8 mouse cellular contexts compared by ENCODE assay signal in genomic region chr11:50602356-50603081, GRCm38 (mm10). TPM values are rescaled to one million over a fixed set of nuclear protein-coding genes. Genes with fewer than 3 reads are reported as not detected.
DNase-seq lines count a peak whose midpoint lies in the region; ATAC-seq and TF ChIP-seq lines count a peak whose summit lies in the region.

No protein-coding gene starts in this region.

- DNase-seq in kidney, adult 2 months: peak; percentile 18
- DNase-seq in kidney, adult 8-10 months: no peak
- peak; percentile 36 for DNase-seq in brain, embryonic 14.5 days (ENCODE audit: low read depth)
- DNase-seq in gastrocnemius, adult 2 months: peak; percentile 79
- DNase-seq in hindbrain, postnatal 0 days (ENCODE audit: low spot score): peak; percentile 54
- DNase-seq in lung, adult 2 months: peak; percentile 23
- peak; percentile 23 for DNase-seq in retina, embryonic 14.5 days (ENCODE audit: low spot score)
- no peak for DNase-seq in spleen, postnatal 10 days (ENCODE audit: low spot score in 2 of 2)

- 1% methylated on average over 59 of the region's 59 CpGs for WGBS in kidney, adult 2 months
- under 1% methylated on average over 53 of the region's 59 CpGs for WGBS in hindbrain, postnatal 0 days
- 1% methylated on average over 58 of the region's 59 CpGs for WGBS in lung, adult 2 months

- no peaks in the 10 kb centered on the region for H3K4me1 ChIP-seq in kidney, adult 2 months (ENCODE audit: control insufficient read depth, insufficient read depth, low read length)
- H3K4me1 ChIP-seq in hindbrain, postnatal 0 days (ENCODE audit: insufficient read depth, low read length): 0 out of 2 replicates have a peak, but pooled peaks cover 4% of the 10 kb centered on the region
- H3K4me1 ChIP-seq in lung, adult 2 months (ENCODE audit: control insufficient read depth, insufficient read depth, low read length): no peaks in the 10 kb centered on the region

- no peaks in the 10 kb centered on the region for H3K36me3 ChIP-seq in kidney, adult 2 months (ENCODE audit: control insufficient read depth, insufficient read depth, low read length)
- no peaks in the 10 kb centered on the region for H3K36me3 ChIP-seq in hindbrain, postnatal 0 days (ENCODE audit: insufficient read depth, low read length)

- TF ChIP-seq CTCF in kidney, adult 2 months (conservative IDR thresholded peaks at IDR 0.05; ENCODE audit: insufficient read depth, insufficient read length, low read depth, low read length): no peak
- no peak for TF ChIP-seq CTCF in brain, embryonic 14.5 days (IDR thresholded peaks at IDR 0.05; ENCODE audit: borderline replicate concordance, extremely low read depth, insufficient read depth, insufficient read length)
- peak; percentile 27; the same call in 1 of the 2 replicates for TF ChIP-seq CTCF in gastrocnemius, adult 2 months (IDR thresholded peaks at IDR 0.05)
- peak; percentile 7; the same call in 1 of the 2 replicates for TF ChIP-seq CTCF in hindbrain, postnatal 0 days (IDR thresholded peaks at IDR 0.05; ENCODE audit: low read depth)
- TF ChIP-seq CTCF in lung, adult 2 months (IDR thresholded peaks at IDR 0.05; ENCODE audit: insufficient read depth, low read length): no peak

- no peaks in the 10 kb centered on the region for H3K9me3 ChIP-seq in hindbrain, postnatal 0 days (ENCODE audit: low read length)

- peak; percentile 17; the same call in 1 of the 2 replicates for ATAC-seq in hindbrain, postnatal 0 days

- no peaks in the 10 kb centered on the region for H3K27me3 ChIP-seq in kidney, adult 2 months (replicated peaks; ENCODE audit: control insufficient read depth, insufficient read depth, low read length)
- H3K27me3 ChIP-seq in hindbrain, postnatal 0 days (ENCODE audit: insufficient read depth, low read length): no peaks in the 10 kb centered on the region

- intact Hi-C loops in gastrocnemius, adult 2 months (cut with DNase I): loop anchor here (2.0 to 5.0 kb wide), 4 partner anchors 70 to 165 kb away; no protein-coding TSS in a partner anchor

- no peak overlapping the region for H3K27ac ChIP-seq in kidney, adult 2 months (ENCODE audit: insufficient read depth, low read depth, low read length)
- peak overlapping the region; percentile 81 for H3K27ac ChIP-seq in gastrocnemius, adult 2 months
- H3K27ac ChIP-seq in hindbrain, postnatal 0 days: peak overlapping the region; percentile 32; the same call in 1 of the 2 replicates

- H3K4me2 ChIP-seq in hindbrain, postnatal 0 days (ENCODE audit: low read depth, low read length): peak overlapping the region; percentile 98

- H3K4me3 ChIP-seq in kidney, adult 2 months (ENCODE audit: insufficient read depth, low read depth, low read length): peak overlapping the region; percentile 46
- H3K4me3 ChIP-seq in gastrocnemius, adult 2 months: peak overlapping the region; percentile 89
- H3K4me3 ChIP-seq in hindbrain, postnatal 0 days (ENCODE audit: low read length): peak overlapping the region; percentile 64
- H3K4me3 ChIP-seq in lung, adult 2 months (replicated peaks; ENCODE audit: extremely low read depth, low read depth, low read length): peak overlapping the region; percentile 61

- peak overlapping the region; percentile 52 for H3K9ac ChIP-seq in hindbrain, postnatal 0 days (replicated peaks; ENCODE audit: low read length)

- no peak for TF ChIP-seq POLR2A in kidney, adult 2 months (IDR thresholded peaks at IDR 0.05; ENCODE audit: low read depth, low read length)
- TF ChIP-seq POLR2A in brain, embryonic 14.5 days (IDR thresholded peaks at IDR 0.05; ENCODE audit: borderline replicate concordance, extremely low read depth, insufficient read depth, insufficient read length, poor library complexity, severe bottlenecking): no peak
- TF ChIP-seq POLR2A in lung, adult 2 months (IDR thresholded peaks at IDR 0.05; ENCODE audit: borderline replicate concordance, extremely low read depth, low read depth, low read length): no peak

RNA-seq across cellular contexts. Expression of gene Adamts2, which starts 0.6 kb away (rescaled TPM):
- polyA plus RNA-seq in kidney, adult 2 months (2012; rRNA removed): 4.5 and 7.0 TPM in 2 replicates
- 4.8 and 8.2 TPM in 2 replicates for polyA plus RNA-seq in brain, embryonic 14.5 days (2012; rRNA removed)
- 1 to 10 TPM; 6.1 to 9.8 TPM for total RNA-seq in gastrocnemius, adult 2 months (2021)
- 15.1 and 17.1 TPM in 2 replicates for total RNA-seq in hindbrain, postnatal 0 days (2014; rRNA removed)
- 4.8 and 5.8 TPM in 2 replicates for polyA plus RNA-seq in hindbrain, postnatal 0 days (2015; fragmentation: Nextera tagmentation; extraction: Ambion mirVana)
- polyA plus RNA-seq in lung, adult 2 months (2012; rRNA removed): 27.4 and 32.8 TPM in 2 replicates

Comparison
In these comparisons a context has a peak if more than half of its experiments do, and no peak if none do; other contexts are left out.
1. DNase-seq: peak in kidney, adult 2 months (single experiment), brain, embryonic 14.5 days (single experiment), gastrocnemius, adult 2 months (single experiment), hindbrain, postnatal 0 days (single experiment), lung, adult 2 months (single experiment) and retina, embryonic 14.5 days (single experiment); none in kidney, adult 8-10 months (0 of 2) and spleen, postnatal 10 days (0 of 2).
2. CTCF ChIP-seq: peak in gastrocnemius, adult 2 months (single experiment) and hindbrain, postnatal 0 days (single experiment); none in kidney, adult 2 months (single experiment), brain, embryonic 14.5 days (single experiment) and lung, adult 2 months (single experiment).
3. Peak in every context shown above with its lines, with median percentiles within 50 percentile points of each other: H3K4me3 ChIP-seq.